Mouse (Mus musculus): Measurements from ENCODE around the gene Atf2. TPM values are rescaled to one million over a fixed set of nuclear protein-coding genes. Genes with fewer than 3 reads are reported as not detected.
"Not testable (repeated sequence)": the region's sequence is repeated elsewhere in the genome, so short reads cannot be mapped to it uniquely, and the experiment has no call there.

Gene Atf2
- polyA plus RNA-seq, 1 experiment from 2014 or later: 56.7 TPM

DNA sequence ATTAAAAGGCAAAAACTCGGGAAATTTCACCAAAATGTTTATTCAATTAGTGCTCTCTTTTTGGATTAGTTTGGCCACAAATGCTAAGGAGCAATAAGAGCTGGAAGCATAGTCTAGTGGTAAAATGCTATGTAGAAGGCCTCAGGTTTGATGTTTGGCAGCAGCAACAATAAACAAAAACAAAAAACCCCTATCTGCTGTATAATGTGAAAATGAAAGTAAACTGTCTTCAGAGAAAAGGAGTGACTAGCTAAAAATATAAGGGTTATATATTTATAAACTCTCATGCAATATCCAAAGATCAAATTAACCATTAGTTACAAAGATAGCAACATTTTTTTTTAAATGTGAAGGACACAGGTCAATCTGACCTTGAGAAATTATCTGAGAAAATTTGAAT, 36.2 kb downstream of the Atf2 start:
- DNase-seq (ENCODE audit: low spot score) (no peak), ATAC-seq (no peak)
- H3K9me3 ChIP-seq (replicated peaks; ENCODE audit: control insufficient read depth, low read length): no peaks in the 10 kb centered on the region
- no peak overlapping the region for H3K27ac ChIP-seq (ENCODE audit: low read depth, low read length)
- H3K27me3 ChIP-seq (replicated peaks; ENCODE audit: control insufficient read depth, insufficient read depth, low read length): no peaks in the 10 kb centered on the region
- H3K36me3 ChIP-seq (ENCODE audit: control insufficient read depth, insufficient read depth, low read length): 0 out of 2 replicates have a peak, but pooled peaks cover 4% of the 10 kb centered on the region
- no peak overlapping the region for H3K9ac ChIP-seq (ENCODE audit: low read length)
- no peaks in the 10 kb centered on the region for H3K4me1 ChIP-seq (ENCODE audit: control insufficient read depth, insufficient read depth, low read length)
- H3K4me2 ChIP-seq (ENCODE audit: low read length): no peak overlapping the region
- 66% methylated on average over 1 of the region's 1 CpGs for WGBS
- no peak overlapping the region for H3K4me3 ChIP-seq (ENCODE audit: low read depth, low read length)

DNA sequence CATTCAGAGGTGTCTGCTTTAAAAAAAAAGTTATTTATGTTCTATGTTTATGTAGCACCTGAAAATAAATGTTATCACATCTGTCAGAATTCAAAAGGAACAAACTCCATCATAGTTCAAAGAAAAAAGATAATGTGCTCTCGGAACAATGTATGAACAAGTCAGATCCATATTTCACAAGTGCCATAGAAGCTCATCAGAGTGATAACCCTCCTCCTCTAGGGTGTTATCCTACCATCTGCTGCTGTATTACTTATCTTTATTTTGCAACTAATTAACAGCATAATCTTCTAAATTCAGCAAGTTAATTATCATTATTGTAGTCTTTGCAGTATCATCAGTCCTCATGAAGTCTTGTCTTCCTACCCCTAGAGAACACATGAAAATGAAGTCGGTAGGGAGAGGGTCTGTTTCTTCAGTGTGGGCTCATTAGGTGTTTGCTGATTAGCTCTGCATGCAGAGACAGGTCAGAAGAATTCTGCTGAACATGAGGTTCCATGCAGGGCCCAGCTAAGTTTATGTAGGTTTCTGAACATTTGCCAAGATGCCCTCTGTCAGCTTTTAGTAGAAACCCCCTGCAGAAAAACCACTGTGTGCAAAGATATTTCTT, 57.9 kb downstream of the Atf2 start:
- Histone ChIP-seq H3K36me3 (ENCODE audit: control insufficient read depth, insufficient read depth, low read length) (peaks cover 16% of the 10 kb centered on the region), H3K4me3 (ENCODE audit: low read depth, low read length) (no peak overlapping the region), H3K9me3 (replicated peaks; ENCODE audit: control insufficient read depth, low read length) (no peaks in the 10 kb centered on the region), H3K4me1 (ENCODE audit: control insufficient read depth, insufficient read depth, low read length) (no peaks in the 10 kb centered on the region), H3K4me2 (ENCODE audit: low read length) (no peak overlapping the region), H3K27me3 (replicated peaks; ENCODE audit: control insufficient read depth, insufficient read depth, low read length) (no peaks in the 10 kb centered on the region), H3K27ac (ENCODE audit: low read depth, low read length) (no peak overlapping the region), H3K9ac (ENCODE audit: low read length) (no peak overlapping the region)
- 72% methylated on average over 2 of the region's 2 CpGs for WGBS
- DNase-seq (ENCODE audit: low spot score) (peak; percentile 16), ATAC-seq (no peak)

- WGBS: 64% methylated on average over 1 of the region's 1 CpGs
These were observed 59.2 kb downstream of the Atf2 start for GRCm38 (mm10) chr2:73833284-73833683.

DNA sequence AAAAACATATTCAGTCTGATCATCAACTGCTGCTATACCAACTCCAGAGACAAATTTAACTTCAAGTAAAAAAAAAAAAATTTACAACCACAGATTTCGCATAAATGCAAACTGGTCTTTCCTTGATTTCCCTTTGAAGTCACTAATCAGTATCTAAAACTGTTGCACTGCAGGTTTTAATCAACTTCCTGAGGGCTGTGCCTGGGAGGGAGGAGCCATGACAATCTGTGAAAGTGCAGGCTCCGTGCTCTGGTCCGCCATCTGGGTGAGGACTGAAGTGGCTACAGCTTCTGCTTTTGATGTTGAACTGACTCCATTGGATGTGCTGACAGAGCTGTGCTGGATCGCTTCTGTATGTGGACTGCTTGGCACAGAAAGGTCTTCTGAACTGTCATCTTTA, 73.7 kb downstream of the Atf2 start:
- DNase-seq (ENCODE audit: low spot score) (no peak), ATAC-seq (no peak)
- Histone ChIP-seq H3K27ac (ENCODE audit: low read depth, low read length) (no peak overlapping the region), H3K4me2 (ENCODE audit: low read length) (no peak overlapping the region), H3K27me3 (replicated peaks; ENCODE audit: control insufficient read depth, insufficient read depth, low read length) (no peaks in the 10 kb centered on the region), H3K9me3 (replicated peaks; ENCODE audit: control insufficient read depth, low read length) (no peaks in the 10 kb centered on the region), H3K36me3 (ENCODE audit: control insufficient read depth, insufficient read depth, low read length) (peaks cover 31% of the 10 kb centered on the region), H3K4me1 (ENCODE audit: control insufficient read depth, insufficient read depth, low read length) (no peaks in the 10 kb centered on the region), H3K4me3 (ENCODE audit: low read depth, low read length) (no peak overlapping the region), H3K9ac (ENCODE audit: low read length) (no peak overlapping the region)
- WGBS: 82% methylated on average over 4 of the region's 4 CpGs

More at GRCm38 (mm10) chr2:73833284-73833683, 59.2 kb downstream of the Atf2 start:
- Histone ChIP-seq H3K36me3 (ENCODE audit: control insufficient read depth, insufficient read depth, low read length) (peaks cover 23% of the 10 kb centered on the region), H3K4me3 (ENCODE audit: low read depth, low read length) (no peak overlapping the region), H3K4me2 (ENCODE audit: low read length) (no peak overlapping the region), H3K9me3 (replicated peaks; ENCODE audit: control insufficient read depth, low read length) (no peaks in the 10 kb centered on the region), H3K4me1 (ENCODE audit: control insufficient read depth, insufficient read depth, low read length) (no peaks in the 10 kb centered on the region), H3K9ac (ENCODE audit: low read length) (no peak overlapping the region), H3K27ac (ENCODE audit: low read depth, low read length) (no peak overlapping the region), H3K27me3 (replicated peaks; ENCODE audit: control insufficient read depth, insufficient read depth, low read length) (no peaks in the 10 kb centered on the region)
- ATAC-seq: no peak
- no peak for DNase-seq (ENCODE audit: low spot score)

GRCm38 (mm10) chr2:73807609-73808008, 84.8 kb downstream of the Atf2 start:
- Histone ChIP-seq H3K27me3 (replicated peaks; ENCODE audit: control insufficient read depth, insufficient read depth, low read length) (no peaks in the 10 kb centered on the region), H3K9ac (ENCODE audit: low read length) (no peak overlapping the region), H3K4me2 (ENCODE audit: low read length) (no peak overlapping the region), H3K4me3 (ENCODE audit: low read depth, low read length) (no peak overlapping the region), H3K27ac (ENCODE audit: low read depth, low read length) (no peak overlapping the region), H3K36me3 (ENCODE audit: control insufficient read depth, insufficient read depth, low read length) (no peaks in the 10 kb centered on the region), H3K9me3 (replicated peaks; ENCODE audit: control insufficient read depth, low read length) (no peaks in the 10 kb centered on the region), H3K4me1 (ENCODE audit: control insufficient read depth, insufficient read depth, low read length) (no peaks in the 10 kb centered on the region)
- WGBS: 86% methylated on average over 8 of the region's 8 CpGs
- DNase-seq (ENCODE audit: low spot score) (no peak), ATAC-seq (no peak)

DNA sequence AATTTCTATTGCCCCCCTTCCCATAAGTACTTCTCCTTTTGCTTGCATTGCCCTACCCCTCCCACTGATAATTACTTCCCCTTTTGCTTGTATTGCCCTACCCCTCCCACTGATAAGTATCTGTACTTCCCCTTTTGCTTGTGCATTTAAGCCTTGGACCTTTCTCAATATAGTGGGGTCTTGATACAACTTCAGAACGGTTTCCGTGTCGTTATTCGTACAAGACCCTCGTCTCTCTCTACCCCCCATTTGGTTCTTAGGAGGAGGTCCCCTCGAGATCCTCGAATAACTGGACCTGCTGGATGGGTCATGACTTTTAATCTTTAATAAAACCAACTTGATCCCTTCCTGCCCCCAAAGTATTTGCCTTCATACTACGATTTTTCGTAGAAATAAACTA, 92.3 kb downstream of the Atf2 start:
- 92% methylated on average over 9 of the region's 9 CpGs for WGBS
- H3K27ac ChIP-seq (ENCODE audit: low read depth, low read length); H3K4me1 ChIP-seq (ENCODE audit: control insufficient read depth, insufficient read depth, low read length); H3K27me3 ChIP-seq (replicated peaks; ENCODE audit: control insufficient read depth, insufficient read depth, low read length); H3K4me3 ChIP-seq (ENCODE audit: low read depth, low read length); H3K36me3 ChIP-seq (ENCODE audit: control insufficient read depth, insufficient read depth, low read length); DNase-seq (ENCODE audit: low spot score); H3K9ac ChIP-seq (ENCODE audit: low read length); H3K9me3 ChIP-seq (replicated peaks; ENCODE audit: control insufficient read depth, low read length); H3K4me2 ChIP-seq (ENCODE audit: low read length); ATAC-seq: not testable (repeated sequence)

DNA sequence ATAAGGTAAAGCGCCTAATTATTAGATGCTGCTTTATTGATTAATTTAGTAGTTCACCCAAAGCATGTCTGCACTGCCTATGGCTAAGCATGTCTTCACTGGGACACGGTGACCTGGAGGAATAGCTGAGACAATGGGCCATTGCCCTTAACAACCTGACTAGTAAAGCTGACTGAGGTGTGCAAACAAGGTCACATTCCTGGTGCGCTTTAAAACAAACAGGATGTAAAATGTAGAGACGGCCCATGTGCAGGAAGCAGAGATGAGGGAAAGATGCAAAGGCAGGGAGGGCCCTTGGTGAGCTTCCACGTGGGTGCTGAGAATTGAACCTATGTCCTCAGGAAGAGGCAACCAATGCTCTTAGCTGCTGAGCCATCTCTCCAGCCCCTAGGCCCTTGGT, 93.7 kb downstream of the Atf2 start:
- no peaks in the 10 kb centered on the region for H3K27me3 ChIP-seq (replicated peaks; ENCODE audit: control insufficient read depth, insufficient read depth, low read length)
- DNase-seq (ENCODE audit: low spot score): no peak
- H3K4me2 ChIP-seq (ENCODE audit: low read length): no peak overlapping the region
- H3K36me3 ChIP-seq (ENCODE audit: control insufficient read depth, insufficient read depth, low read length): no peaks in the 10 kb centered on the region
- H3K9ac ChIP-seq (ENCODE audit: low read length): no peak overlapping the region
- no peaks in the 10 kb centered on the region for H3K4me1 ChIP-seq (ENCODE audit: control insufficient read depth, insufficient read depth, low read length)
- ATAC-seq: no peak
- no peaks in the 10 kb centered on the region for H3K9me3 ChIP-seq (replicated peaks; ENCODE audit: control insufficient read depth, low read length)
- WGBS: 85% methylated on average over 5 of the region's 5 CpGs
- no peak overlapping the region for H3K4me3 ChIP-seq (ENCODE audit: low read depth, low read length)
- H3K27ac ChIP-seq (ENCODE audit: low read depth, low read length): no peak overlapping the region

GRCm38 (mm10) chr2:73798136-73798535, 94.3 kb downstream of the Atf2 start:
- peak; percentile 61 for DNase-seq (ENCODE audit: low spot score)

DNA sequence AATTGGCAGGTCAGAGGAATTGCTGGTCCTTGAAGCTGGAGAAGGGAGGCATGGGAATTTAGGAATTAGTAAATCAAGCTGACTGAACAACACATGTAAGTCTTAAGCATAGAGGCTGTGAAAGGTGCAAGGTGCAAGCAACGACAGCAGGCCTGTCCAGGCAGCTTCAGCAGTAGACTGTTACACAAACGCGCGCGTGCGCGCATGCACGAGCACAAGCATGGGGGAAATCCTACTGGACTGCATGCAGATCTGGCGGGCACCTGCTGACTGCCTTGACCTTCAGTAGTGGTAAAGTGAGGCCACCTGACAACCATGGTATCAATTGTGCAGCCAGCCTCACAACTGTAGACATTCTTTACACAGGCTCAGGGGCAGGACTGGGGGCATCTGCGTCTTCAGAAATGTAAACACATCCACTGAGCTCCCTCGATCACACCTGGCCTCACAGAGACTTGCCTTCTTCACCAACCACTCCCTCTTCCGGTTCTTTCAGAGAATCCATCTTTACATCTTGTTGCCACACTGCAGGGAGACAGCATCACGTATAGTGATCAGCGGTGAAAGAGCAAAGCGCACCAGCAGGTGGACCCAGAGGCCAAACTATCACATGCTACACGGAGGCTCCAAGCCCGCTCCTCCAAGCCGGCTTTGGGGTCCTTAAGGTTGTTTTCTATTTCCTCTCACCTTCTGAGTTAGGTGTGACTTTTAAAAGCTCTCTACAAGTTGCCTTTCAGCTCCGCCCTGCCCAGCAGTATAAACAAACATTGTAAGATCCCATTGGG, 100.4 kb downstream of the Atf2 start:
- ATAC-seq (no peak), DNase-seq (ENCODE audit: low spot score) (peak; percentile 38)
- H3K9ac ChIP-seq (ENCODE audit: low read length): no peak overlapping the region
- H3K4me1 ChIP-seq (ENCODE audit: control insufficient read depth, insufficient read depth, low read length): no peaks in the 10 kb centered on the region
- WGBS: 61% methylated on average over 19 of the region's 19 CpGs
- no peak overlapping the region for H3K27ac ChIP-seq (ENCODE audit: low read depth, low read length)
- no peaks in the 10 kb centered on the region for H3K27me3 ChIP-seq (replicated peaks; ENCODE audit: control insufficient read depth, insufficient read depth, low read length)
- no peaks in the 10 kb centered on the region for H3K36me3 ChIP-seq (ENCODE audit: control insufficient read depth, insufficient read depth, low read length)
- no peaks in the 10 kb centered on the region for H3K9me3 ChIP-seq (replicated peaks; ENCODE audit: control insufficient read depth, low read length)
- H3K4me2 ChIP-seq (ENCODE audit: low read length): no peak overlapping the region
- no peak overlapping the region for H3K4me3 ChIP-seq (ENCODE audit: low read depth, low read length)

More at GRCm38 (mm10) chr2:73798136-73798535, 94.3 kb downstream of the Atf2 start:
- Histone ChIP-seq H3K36me3 (ENCODE audit: control insufficient read depth, insufficient read depth, low read length) (no peaks in the 10 kb centered on the region), H3K4me3 (ENCODE audit: low read depth, low read length) (no peak overlapping the region), H3K27me3 (replicated peaks; ENCODE audit: control insufficient read depth, insufficient read depth, low read length) (no peaks in the 10 kb centered on the region), H3K9ac (ENCODE audit: low read length) (no peak overlapping the region), H3K9me3 (replicated peaks; ENCODE audit: control insufficient read depth, low read length) (no peaks in the 10 kb centered on the region), H3K4me2 (ENCODE audit: low read length) (no peak overlapping the region), H3K4me1 (ENCODE audit: control insufficient read depth, insufficient read depth, low read length) (no peaks in the 10 kb centered on the region), H3K27ac (ENCODE audit: low read depth, low read length) (no peak overlapping the region)
- ATAC-seq: peak; percentile 61; the same call in 1 of the 2 replicates
- WGBS: 23% methylated on average over 4 of the region's 4 CpGs

All from forebrain, embryonic 14.5 days (tissue).